Mouse (Mus musculus) brain, adult 10 weeks (tissue): ENCODE data around the gene Mboat7. TPM values are rescaled to one million over a fixed set of nuclear protein-coding genes. Genes with fewer than 3 reads are reported as not detected.

ENCODE experiments used
- polyA plus RNA-seq: library from polyadenylated mRNA; stranded (reverse); fragments of 350-450 nt; fragmentation: Illumina TruSeq; extraction: RNeasy Lipid Tissue Mini Kit (QIAGEN cat#74804); gene quantifications from one replicate; pipeline ENCODE4 v1.2.3, GENCODE M21; 2015; ENCODE audit warnings: low read depth, low replicate concordance

Gene Mboat7
- 144 TPM for polyA plus RNA-seq

DNA sequence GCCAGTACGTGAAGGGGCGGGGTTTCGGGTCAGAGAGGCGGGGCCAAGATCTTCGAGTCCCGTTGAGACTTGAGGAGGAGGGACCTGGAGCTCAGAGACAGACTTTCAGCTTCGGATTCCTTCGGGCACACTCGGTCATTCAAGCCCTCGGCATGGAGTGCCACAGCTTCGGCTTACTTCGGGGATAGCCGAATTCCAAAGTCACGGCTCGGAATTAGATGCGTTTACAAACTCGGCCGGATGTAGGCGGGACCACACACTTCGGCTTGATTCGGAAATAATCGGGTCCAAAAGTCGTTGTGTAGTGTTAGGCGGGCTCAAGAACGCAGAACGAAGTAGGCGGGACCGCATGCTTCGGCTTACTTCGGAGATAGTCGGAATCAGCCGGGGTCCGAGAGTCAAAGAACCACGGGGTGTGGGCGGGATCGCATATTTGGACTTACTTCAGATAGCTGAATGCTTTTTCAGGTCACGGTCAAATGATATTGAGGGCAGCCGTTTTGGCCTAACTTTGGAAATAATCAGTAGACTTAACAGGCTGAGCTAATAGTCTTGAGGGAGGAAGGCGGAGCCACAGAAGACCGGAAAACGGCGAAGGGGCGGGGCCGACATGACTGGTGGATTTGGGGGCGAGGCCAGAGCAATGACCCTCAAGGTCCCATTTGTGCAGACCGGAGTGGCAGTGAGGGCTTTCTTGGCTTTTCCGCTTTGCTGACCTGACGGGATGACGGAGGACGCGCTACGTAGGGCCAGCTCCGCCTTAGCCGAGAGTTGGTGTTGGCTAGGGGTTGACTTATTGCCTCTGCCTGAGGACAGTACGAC is at the start of gene Mboat7:
Gene Mboat7, minus strand, starts transcription at position 537 of the 822 bp plus-strand sequence.

DNA sequence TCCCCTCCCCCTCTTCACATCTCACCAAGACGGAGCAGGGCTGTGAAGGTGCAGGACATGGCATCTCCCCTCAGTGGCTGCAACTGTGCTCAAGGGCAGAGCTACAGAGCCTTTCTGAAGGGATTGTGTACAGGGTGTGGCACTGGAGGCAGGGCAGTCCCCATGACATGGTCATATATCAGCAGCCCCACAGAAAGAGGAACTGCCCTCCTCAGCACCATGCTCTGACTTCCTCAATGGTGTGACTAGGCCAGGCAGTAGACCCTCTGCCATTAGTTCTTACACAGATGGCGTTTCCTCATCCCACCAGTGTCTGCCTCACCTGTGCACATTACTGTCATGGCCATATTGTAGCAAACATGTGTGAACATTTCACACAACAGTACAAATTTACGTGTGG is 26.9 kb upstream of the Mboat7 start, which contains the start of gene Pirb:
Gene Pirb, minus strand, starts transcription at position 124 of the 400 bp plus-strand sequence.

GRCm38 (mm10) chr7:3703879-3704441 is 10.6 kb upstream of the Mboat7 start, which contains the start of gene Rps9:
Rps9 (plus strand) TSS chr7:3703993.

GRCm38 (mm10) chr7:3692382-3692986 is 839 bp downstream of the Mboat7 start, which contains the start of gene Tsen34:
Tsen34 (plus strand) TSS chr7:3692863.

DNA sequence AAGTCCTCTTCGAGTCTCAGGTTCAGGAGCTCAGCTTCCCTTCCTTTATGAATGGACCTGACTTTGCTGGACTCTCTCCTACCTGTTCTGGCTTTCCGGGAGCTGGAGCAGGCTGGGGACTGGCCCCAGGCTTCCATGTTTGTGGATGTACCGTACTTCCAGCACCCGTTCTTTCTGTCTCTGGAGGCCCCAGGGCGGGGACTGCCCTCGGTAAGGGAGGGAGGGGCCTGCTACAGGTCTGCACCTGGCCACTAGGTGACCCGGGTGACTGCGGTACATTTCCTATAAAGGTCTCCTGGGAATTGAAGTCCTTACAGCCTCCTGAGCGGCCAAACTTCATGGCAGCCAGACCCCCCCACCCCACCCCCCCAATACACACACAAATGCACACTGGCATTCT is 16.0 kb downstream of the Mboat7 start, which contains the start of gene Tmc4:
Gene Tmc4, minus strand, starts transcription at position 212 of the 400 bp plus-strand sequence.

GRCm38 (mm10) chr7:3665215-3666114 is 27.9 kb downstream of the Mboat7 start, which contains the start of gene Leng1:
Leng1 (minus strand) TSS chr7:3665840.

GRCm38 (mm10) chr7:3644672-3645487 is 48.4 kb downstream of the Mboat7 start, which contains the start of gene Cnot3:
Cnot3 (plus strand) TSS chr7:3645268.

DNA sequence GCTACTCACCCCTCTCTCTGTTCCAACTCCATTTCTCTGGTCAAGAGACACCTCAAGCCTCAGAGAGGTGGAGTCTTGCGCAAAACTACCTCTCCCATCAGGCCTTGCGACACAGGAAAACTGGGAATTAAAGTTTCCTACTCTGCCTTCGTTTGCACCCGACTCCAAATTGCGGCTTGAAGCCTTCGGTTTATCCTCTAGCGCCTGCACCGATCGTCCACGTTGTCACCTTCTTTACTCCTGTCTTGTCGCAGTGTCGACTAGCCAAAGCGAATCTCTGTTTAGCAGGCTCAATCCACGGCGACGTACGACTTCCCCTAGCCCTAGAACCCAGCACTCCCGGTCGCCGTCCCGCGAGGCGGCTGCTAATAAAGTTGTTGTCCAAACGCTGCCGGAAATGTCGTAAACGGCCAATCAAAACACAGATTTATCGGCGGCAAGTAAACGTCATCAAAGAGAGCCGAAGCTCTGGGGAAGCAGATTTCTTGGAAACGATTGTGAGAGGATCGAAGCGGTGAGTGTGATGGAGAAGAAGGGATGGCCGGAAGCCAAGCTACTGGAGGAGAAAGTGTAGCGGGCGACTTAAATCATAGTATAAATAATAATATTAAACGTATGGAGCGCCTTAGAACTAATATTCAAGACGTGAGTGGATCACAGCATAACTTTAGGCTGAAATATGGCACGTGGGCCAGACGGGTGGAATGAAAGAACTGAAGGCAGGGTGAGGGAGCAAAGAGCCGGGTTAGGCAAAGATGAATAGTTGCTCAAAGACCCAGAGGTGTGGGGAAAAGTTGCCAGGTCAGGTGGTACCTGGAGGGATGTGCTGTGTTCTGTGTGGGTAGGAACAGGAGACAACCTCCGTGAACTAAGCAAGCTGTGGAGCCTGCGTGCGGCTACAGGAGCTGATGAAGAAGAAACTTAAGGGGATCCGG is 63.5 kb downstream of the Mboat7 start, which contains the start of the genes Tfpt and Prpf31:
Gene Tfpt, minus strand, starts transcription at position 387 of the 935 bp plus-strand sequence.
Gene Prpf31, plus strand, starts transcription at position 443 of the 935 bp plus-strand sequence.

Other genes starting within 250 kb of the Mboat7 start
- not detected for gene Tarm1, start 190.9 kb downstream of the Mboat7 start, polyA plus RNA-seq
- 1.7 TPM for gene Oscar, start 77.4 kb downstream of the Mboat7 start, polyA plus RNA-seq
- 620 TPM for gene Ndufa3, start 76.2 kb downstream of the Mboat7 start, polyA plus RNA-seq
- gene Tfpt, start 63.6 kb downstream of the Mboat7 start, polyA plus RNA-seq, result 40.2 TPM
- gene Prpf31, start 63.5 kb downstream of the Mboat7 start, polyA plus RNA-seq, result 72.0 TPM
- 33.7 TPM for gene Cnot3, start 48.3 kb downstream of the Mboat7 start, polyA plus RNA-seq
- gene Leng1, start 27.7 kb downstream of the Mboat7 start, polyA plus RNA-seq, result 7.5 TPM
- 8.5 TPM for gene Tmc4, start 16.0 kb downstream of the Mboat7 start, polyA plus RNA-seq
- gene Tsen34, start 660 bp downstream of the Mboat7 start, polyA plus RNA-seq, result 86.0 TPM
- gene Rps9, start 10.5 kb upstream of the Mboat7 start, polyA plus RNA-seq, result 900 TPM
- 0.28 TPM for gene Pirb, start 26.9 kb upstream of the Mboat7 start, polyA plus RNA-seq
- not detected for gene Gm15448, start 132.2 kb upstream of the Mboat7 start, polyA plus RNA-seq
- gene Pira2, start 151.5 kb upstream of the Mboat7 start, polyA plus RNA-seq, result not detected
- not detected for gene Gm14548, start 204.6 kb upstream of the Mboat7 start, polyA plus RNA-seq
- gene Lilra6, start 222.0 kb upstream of the Mboat7 start, polyA plus RNA-seq, result not detected